Mouse (Mus musculus) lung, postnatal 0 days (tissue): ENCODE results near the gene N4bp1.

Experiments
- CTCF ChIP-seq: IDR thresholded peaks from 2 replicates; pipeline ENCODE4 v1.5.1; 2016; ENCODE audit warnings: antibody characterized with exemption, mild to moderate bottlenecking
- EP300 ChIP-seq: IDR thresholded peaks from 2 replicates; pipeline ENCODE4 v1.6.1; 2016; ENCODE audit warnings: antibody characterized with exemption, mild to moderate bottlenecking, control low read depth

GRCm38 (mm10) chr8:86819426-86819825 lies 65.6 kb downstream of the N4bp1 start:
- TF ChIP-seq CTCF (no peak), EP300 (peak; percentile 78)
